ENCODE assay signal across 15 mouse cellular contexts in the genomic region with DNA sequence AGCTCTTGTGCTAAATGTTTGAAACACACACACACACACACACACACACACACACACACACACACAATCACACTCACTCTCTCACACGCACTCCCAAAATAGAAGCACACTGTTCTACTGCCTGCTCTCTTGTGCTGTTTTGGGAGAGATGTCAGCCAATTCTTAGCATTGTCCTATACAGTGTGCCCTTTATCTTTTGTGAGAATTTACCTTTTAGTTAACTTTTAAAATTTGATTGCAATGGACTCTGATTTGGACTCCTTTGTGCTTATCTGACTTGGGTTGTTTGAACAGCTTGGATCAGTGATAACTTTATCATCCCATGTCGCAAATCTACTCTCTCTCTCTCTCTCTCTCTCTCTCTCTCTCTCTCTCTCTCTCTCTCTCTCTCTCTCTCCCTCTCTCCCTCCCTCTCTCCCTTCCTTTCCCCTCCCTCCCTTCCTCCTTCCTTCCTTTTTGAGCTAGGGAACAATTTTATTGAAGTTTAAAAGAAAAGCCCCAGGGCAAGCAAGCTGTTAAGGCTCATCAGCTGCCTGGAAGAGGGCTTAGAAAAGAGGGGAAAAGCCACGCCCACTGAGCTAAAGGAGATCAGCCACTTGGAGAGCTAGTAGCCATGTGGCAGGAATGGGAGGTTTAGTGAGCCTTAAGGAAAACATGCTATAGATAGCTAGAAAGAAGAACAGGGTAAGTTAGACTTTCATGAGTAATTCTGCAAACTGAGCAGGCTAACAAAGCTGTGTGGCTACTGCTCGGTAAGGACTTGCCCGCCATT.
A peak's percentile ranks its signal among the peaks of the same experiment; 100 is the strongest.
DNase-seq lines count a peak whose midpoint lies in the region; ATAC-seq and TF ChIP-seq lines count a peak whose summit lies in the region.
"Had no signal": no experiment of that assay in that cellular context is flagged by ENCODE, and none has a peak within 500 bp of the region (broad histone marks: within the 10 kb centered on the region; RNA-seq: fewer than 3 reads in every experiment).

No protein-coding gene starts in this region.

- DNase-seq in heart, adult 2 months: no peak
- DNase-seq in limb, embryonic 11.5 days (ENCODE audit: low spot score): peak; percentile 40
- no peak for DNase-seq in limb, embryonic 10.5 days (ENCODE audit: low spot score)
- peak; percentile 65 for DNase-seq in embryo, embryonic 11 days
- DNase-seq in left cerebral cortex, postnatal 14 days (ENCODE audit: low spot score in 2 of 2): no peak
- DNase-seq: cerebellum, postnatal 36 days; gastrocnemius, postnatal 25 days; kidney, adult 11 months had no signal

- H3K4me2 ChIP-seq in heart, embryonic 12.5 days: no peak overlapping the region; the same call in 1 of the 2 replicates
- no peak overlapping the region for H3K4me2 ChIP-seq in limb, embryonic 11.5 days (ENCODE audit: low read depth, severe bottlenecking)
- H3K4me2 ChIP-seq in stomach, embryonic 14.5 days (replicated peaks; ENCODE audit: low read depth, low read length): no peak overlapping the region
- H3K4me2 ChIP-seq: limb, embryonic 15.5 days; midbrain, embryonic 11.5 days had no signal

- peak; percentile 22; the same call in 1 of the 2 replicates for ATAC-seq in heart, embryonic 12.5 days (ENCODE audit: insufficient number of reproducible peaks, low FRiP score)
- no peak for ATAC-seq in limb, embryonic 11.5 days (ENCODE audit: insufficient number of reproducible peaks, low FRiP score, low TSS enrichment, low read depth)
- ATAC-seq in stomach, embryonic 14.5 days (ENCODE audit: insufficient number of reproducible peaks, insufficient read depth, low FRiP score, low read depth): peak; percentile 63; the same call in 1 of the 2 replicates
- no peak for ATAC-seq in megakaryocyte, adult 5-6 weeks (ENCODE audit: poor library complexity, severe bottlenecking)
- ATAC-seq: activated CD4-positive, CD25-positive, alpha-beta regulatory T cell, adult 4 months had no signal

- no peaks in the 10 kb centered on the region for H3K27me3 ChIP-seq in heart, embryonic 12.5 days (replicated peaks)
- no peaks in the 10 kb centered on the region for H3K27me3 ChIP-seq in heart, adult 2 months (ENCODE audit: control insufficient read depth, insufficient read depth, low read length)
- H3K27me3 ChIP-seq in limb, embryonic 11.5 days (ENCODE audit: control insufficient read depth, insufficient read depth, low read length): no peaks in the 10 kb centered on the region
- no peaks in the 10 kb centered on the region for H3K27me3 ChIP-seq in limb, embryonic 10.5 days (ENCODE audit: low read depth, poor library complexity, severe bottlenecking)
- H3K27me3 ChIP-seq in stomach, embryonic 14.5 days (ENCODE audit: control insufficient read depth, insufficient read depth, low read length): no peaks in the 10 kb centered on the region
- H3K27me3 ChIP-seq: limb, embryonic 15.5 days had no signal

- H3K9ac ChIP-seq in heart, embryonic 12.5 days: no peak overlapping the region
- no peak overlapping the region for H3K9ac ChIP-seq in heart, adult 2 months (ENCODE audit: low read depth, low read length)
- no peak overlapping the region for H3K9ac ChIP-seq in limb, embryonic 11.5 days (ENCODE audit: low read length)
- H3K9ac ChIP-seq in stomach, embryonic 14.5 days (replicated peaks; ENCODE audit: low read depth, low read length): no peak overlapping the region
- H3K9ac ChIP-seq: limb, embryonic 15.5 days had no signal

- peaks cover 14% of the 10 kb centered on the region for H3K4me1 ChIP-seq in heart, embryonic 12.5 days (replicated peaks)
- no peaks in the 10 kb centered on the region for H3K4me1 ChIP-seq in heart, adult 2 months (ENCODE audit: control insufficient read depth, insufficient read depth, low read length)
- H3K4me1 ChIP-seq in limb, embryonic 11.5 days (ENCODE audit: control insufficient read depth, insufficient read depth, low read length): no peaks in the 10 kb centered on the region
- peaks cover 5% of the 10 kb centered on the region for H3K4me1 ChIP-seq in limb, embryonic 10.5 days
- H3K4me1 ChIP-seq in stomach, embryonic 14.5 days (ENCODE audit: control insufficient read depth, insufficient read depth, low read length): no peaks in the 10 kb centered on the region
- H3K4me1 ChIP-seq: limb, embryonic 15.5 days had no signal

- no peak for TF ChIP-seq POLR2A in heart, adult 2 months (IDR thresholded peaks at IDR 0.05; ENCODE audit: insufficient read depth, low read depth, low read length)

- intact Hi-C loops in heart, adult 2 months (cut with DNase I): no loop called here
- intact Hi-C loops in left cerebral cortex, postnatal 14 days (cut with DNase I): no loop called here

- no peak for TF ChIP-seq CTCF in heart, adult 2 months (IDR thresholded peaks at IDR 0.05)

- 0 out of 2 replicates have a peak overlapping the region, but pooled peaks have one; percentile 16 for H3K27ac ChIP-seq in heart, embryonic 12.5 days (ENCODE audit: poor library complexity, severe bottlenecking)
- H3K27ac ChIP-seq in heart, adult 2 months: no peak overlapping the region
- no peak overlapping the region for H3K27ac ChIP-seq in limb, embryonic 11.5 days (replicated peaks; ENCODE audit: low read depth, low read length)
- no peak overlapping the region for H3K27ac ChIP-seq in limb, embryonic 10.5 days
- no peak overlapping the region for H3K27ac ChIP-seq in stomach, embryonic 14.5 days (ENCODE audit: low read length)
- H3K27ac ChIP-seq: limb, embryonic 15.5 days had no signal

- no peak overlapping the region for H3K4me3 ChIP-seq in heart, embryonic 12.5 days
- H3K4me3 ChIP-seq in heart, adult 2 months: no peak overlapping the region
- no peak overlapping the region for H3K4me3 ChIP-seq in limb, embryonic 11.5 days (ENCODE audit: low read depth, low read length)
- no peak overlapping the region for H3K4me3 ChIP-seq in limb, embryonic 10.5 days
- H3K4me3 ChIP-seq in stomach, embryonic 14.5 days (ENCODE audit: low read depth, low read length): no peak overlapping the region
- H3K4me3 ChIP-seq: limb, embryonic 15.5 days had no signal

- no peaks in the 10 kb centered on the region for H3K9me3 ChIP-seq in heart, embryonic 12.5 days (replicated peaks)
- no peaks in the 10 kb centered on the region for H3K9me3 ChIP-seq in limb, embryonic 11.5 days (ENCODE audit: control insufficient read depth, low read length)
- H3K9me3 ChIP-seq in limb, embryonic 10.5 days (replicated peaks): no peaks in the 10 kb centered on the region
- H3K9me3 ChIP-seq in stomach, embryonic 14.5 days (ENCODE audit: control insufficient read depth, low read depth, low read length): no peaks in the 10 kb centered on the region
- H3K9me3 ChIP-seq: G1E; limb, embryonic 15.5 days had no signal

- no peaks in the 10 kb centered on the region for H3K79me2 ChIP-seq in heart, adult 2 months (replicated peaks; ENCODE audit: control insufficient read depth, insufficient read depth, low read length)

- no peaks in the 10 kb centered on the region for H3K36me3 ChIP-seq in heart, embryonic 12.5 days
- H3K36me3 ChIP-seq in heart, adult 2 months (ENCODE audit: control insufficient read depth, insufficient read depth, low read length): no peaks in the 10 kb centered on the region
- no peaks in the 10 kb centered on the region for H3K36me3 ChIP-seq in limb, embryonic 11.5 days (ENCODE audit: control insufficient read depth, insufficient read depth, low read length)
- H3K36me3 ChIP-seq in limb, embryonic 10.5 days: no peaks in the 10 kb centered on the region
- H3K36me3 ChIP-seq in stomach, embryonic 14.5 days (ENCODE audit: control insufficient read depth, insufficient read depth, low read length): no peaks in the 10 kb centered on the region
- H3K36me3 ChIP-seq: G1E; limb, embryonic 15.5 days had no signal

- 41% methylated on average over 5 of the region's 5 CpGs for WGBS in heart, embryonic 12.5 days
- 53% methylated on average over 5 of the region's 5 CpGs for WGBS in heart, adult 2 months
- WGBS in limb, embryonic 11.5 days: 69% methylated on average over 5 of the region's 5 CpGs
- WGBS in limb, embryonic 10.5 days: 72% methylated on average over 5 of the region's 5 CpGs
- WGBS in stomach, embryonic 14.5 days: 56% methylated on average over 5 of the region's 5 CpGs

- no peak for TF ChIP-seq EP300 in heart, adult 2 months (IDR thresholded peaks at IDR 0.05; ENCODE audit: insufficient read depth, low read depth, low read length)

Comparison
In these comparisons a context has a peak if more than half of its experiments do, and no peak if none do; other contexts are left out.
1. DNase-seq: peak in limb, embryonic 11.5 days (single experiment) and embryo, embryonic 11 days (single experiment); none in heart, adult 2 months (0 of 2), limb, embryonic 10.5 days (single experiment) and left cerebral cortex, postnatal 14 days (0 of 2).
2. ATAC-seq: peak in heart, embryonic 12.5 days (single experiment) and stomach, embryonic 14.5 days (single experiment); none in limb, embryonic 11.5 days (single experiment) and megakaryocyte, adult 5-6 weeks (single experiment).